Mouse (Mus musculus) kidney, embryonic 14.5 days (tissue): Measurements from ENCODE around the gene Scrn3. TPM values are rescaled to one million over a fixed set of nuclear protein-coding genes. Genes with fewer than 3 reads are reported as not detected.
A peak's percentile ranks its signal among the peaks of the same experiment; 100 is the strongest.

Source experiments
- ATAC-seq: fragments of 200-750 bp; cut with Nextera tagmentation; 2 replicates; pipeline ENCODE4 v1.8.0; 2017; ENCODE audit warnings: moderate number of reproducible peaks, mild to moderate bottlenecking, moderate TSS enrichment, moderate library complexity; ENCODE audit not compliant: low FRiP score, low TSS enrichment
- H3K27ac ChIP-seq: fragments of 300-500 bp; sonication (generic); 2 replicates; pipeline ENCODE4 v1.5.1; 2014; ENCODE audit warnings: low read depth, mild to moderate bottlenecking, low read length, moderate library complexity, mixed read lengths
- H3K27me3 ChIP-seq: fragments of 300-500 bp; sonication (generic); 2 replicates; pipeline ENCODE4 v1.6.1; 2014; ENCODE audit warnings: mild to moderate bottlenecking, low read length; ENCODE audit not compliant: control insufficient read depth, insufficient read depth
- H3K36me3 ChIP-seq: fragments of 300-500 bp; sonication (generic); 2 replicates; pipeline ENCODE4 v1.6.1; 2014; ENCODE audit warnings: low read length, mixed read lengths; ENCODE audit not compliant: control insufficient read depth, insufficient read depth
- H3K4me1 ChIP-seq: fragments of 300-500 bp; sonication (generic); 2 replicates; pipeline ENCODE4 v1.6.1; 2014; ENCODE audit warnings: low read length, mixed read lengths; ENCODE audit not compliant: control insufficient read depth, insufficient read depth
- H3K4me2 ChIP-seq: fragments of 300-500 bp; sonication (generic); replicated peaks from 2 replicates; pipeline ENCODE4 v1.6.1; 2014; ENCODE audit warnings: low read depth, mild to moderate bottlenecking, low read length
- H3K4me3 ChIP-seq: fragments of 300-500 bp; sonication (generic); 2 replicates; pipeline ENCODE4 v1.5.1; 2014; ENCODE audit warnings: mild to moderate bottlenecking, low read length
- H3K9ac ChIP-seq: fragments of 300-500 bp; sonication (generic); 2 replicates; pipeline ENCODE4 v1.6.1; 2014; ENCODE audit warnings: low read depth, mild to moderate bottlenecking, low read length, moderate library complexity
- H3K9me3 ChIP-seq: fragments of 300-500 bp; sonication (generic); 2 replicates; pipeline ENCODE4 v1.6.1; 2016; ENCODE audit warnings: low read length; ENCODE audit not compliant: control insufficient read depth
- WGBS: fragments of 180-500 bp; shearing (Covaris S2); extraction: QIAGEN DNeasy Blood & Tissue Kit; methylation state at CpG from one replicate; pipeline ENCODE4 v1.1.7; 2014; 5-methylcytosine and 5-hydroxymethylcytosine counted together
- polyA plus RNA-seq: library from polyadenylated mRNA; unstranded; fragments of >200 nt; fragmentation: Nextera tagmentation; extraction: Ambion mirVana; gene quantifications from 2 replicates; pipeline ENCODE4 v1.2.1, GENCODE M21; 2014

The Scrn3 gene
- 9.8 and 14.5 TPM in 2 replicates for polyA plus RNA-seq

DNA sequence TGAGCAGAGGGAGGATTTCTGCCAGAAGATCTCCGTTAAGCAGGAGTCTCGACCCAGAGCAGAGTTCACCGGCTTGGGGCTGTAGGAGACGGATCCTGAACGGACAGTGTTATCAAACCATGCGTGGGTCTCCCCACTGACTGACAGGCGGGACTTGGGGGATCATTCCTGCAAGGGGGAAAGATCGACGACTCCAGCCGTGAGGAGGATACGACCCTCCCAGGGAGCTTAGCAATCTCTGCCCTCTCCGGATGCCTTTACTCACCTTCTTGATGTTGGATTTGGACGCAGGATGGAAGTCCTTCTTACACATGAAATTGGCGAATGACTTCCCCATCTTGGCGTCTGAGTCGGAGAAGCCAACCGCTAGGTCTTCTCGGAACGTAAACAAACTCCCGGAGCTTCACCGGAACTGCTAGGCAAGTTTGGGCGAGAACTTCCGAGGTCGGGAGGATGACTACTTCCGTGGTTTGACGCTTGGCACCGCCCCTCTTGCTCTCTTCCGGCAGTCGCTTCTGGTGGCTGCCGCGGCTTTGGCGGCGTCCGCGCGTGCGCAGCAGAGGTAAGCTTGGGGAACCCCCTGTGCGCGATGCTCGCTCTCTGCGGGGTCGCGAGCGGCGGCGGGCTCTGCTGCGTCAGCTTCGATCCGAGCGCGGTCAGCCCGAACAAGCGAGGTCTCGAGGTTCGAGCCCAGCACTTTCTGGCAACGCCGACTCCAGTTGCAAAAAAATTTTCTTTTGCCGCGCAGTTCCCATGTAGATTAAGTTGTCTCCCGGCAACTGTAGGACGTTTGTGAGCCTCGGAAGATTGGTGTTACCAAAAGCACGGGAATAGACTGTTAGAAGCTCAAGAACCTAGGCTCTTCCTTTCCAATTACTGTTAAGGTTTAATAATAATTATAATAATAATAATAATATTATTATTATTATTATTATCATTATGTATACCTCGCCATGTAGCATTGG, at the start of gene Scrn3, which contains the start of gene Cir1:
Gene Scrn3 (plus strand): TSS at position 450 of the 965 bp plus-strand sequence.
Gene Cir1 (minus strand): TSS at position 550 of the 965 bp plus-strand sequence.
- ATAC-seq = peak; percentile 96
- peaks cover 21% of the 10 kb centered on the region for H3K36me3 ChIP-seq
- no peaks in the 10 kb centered on the region for H3K9me3 ChIP-seq
- H3K9ac ChIP-seq = peak within 1 kb of the TSS; percentile 72
- peaks cover 6% of the 10 kb centered on the region; the same call in 1 of the 2 replicates for H3K4me1 ChIP-seq
- peak within 1 kb of the TSS; percentile 76 for H3K4me2 ChIP-seq
- under 1% methylated on average over 64 of the region's 64 CpGs for WGBS
- H3K4me3 ChIP-seq = peak within 1 kb of the TSS; percentile 75
- peak within 1 kb of the TSS; percentile 80; the same call in 1 of the 2 replicates for H3K27ac ChIP-seq
- H3K27me3 ChIP-seq = no peaks in the 10 kb centered on the region

DNA sequence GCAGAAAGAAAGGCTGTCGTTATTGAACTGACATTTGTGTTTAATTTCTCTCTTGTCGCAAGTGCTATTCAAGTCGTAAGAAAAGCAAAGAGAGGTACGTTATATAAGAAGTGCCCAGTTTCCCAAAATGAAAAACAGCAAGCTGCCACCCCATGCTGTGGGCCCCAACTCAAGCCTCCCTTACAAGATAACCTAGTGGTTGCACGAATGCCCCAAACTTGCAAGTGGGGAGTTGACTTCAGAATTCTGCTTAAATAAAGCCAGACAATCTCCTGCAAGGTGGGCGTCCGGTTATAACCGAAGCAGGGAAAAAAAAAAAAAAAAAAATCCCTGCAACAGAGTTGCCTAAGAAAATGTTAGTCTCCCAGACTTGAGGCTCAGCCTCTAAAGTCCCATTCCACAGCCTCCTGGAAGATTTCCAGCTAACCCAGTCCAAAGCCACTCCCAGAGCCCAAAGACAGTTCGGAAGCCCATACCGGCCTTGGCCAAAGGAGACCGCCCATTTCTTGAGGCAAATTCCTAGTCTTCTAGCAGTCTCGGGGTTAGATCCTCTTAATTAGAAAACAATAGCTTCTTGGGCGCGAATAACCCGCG, 49.1 kb upstream of the Scrn3 start:
- no peak for ATAC-seq
- Histone ChIP-seq H3K36me3 (no peaks in the 10 kb centered on the region), H3K9ac (peak overlapping the region; percentile 4; the same call in 1 of the 2 replicates), H3K9me3 (no peaks in the 10 kb centered on the region; the same call in 1 of the 2 replicates), H3K4me3 (peak overlapping the region; percentile 48), H3K4me2 (peak overlapping the region; percentile 82), H3K27me3 (peaks cover 61% of the 10 kb centered on the region), H3K4me1 (peaks cover 5% of the 10 kb centered on the region; the same call in 1 of the 2 replicates), H3K27ac (no peak overlapping the region)
- 6% methylated on average over 16 of the region's 16 CpGs for WGBS

DNA sequence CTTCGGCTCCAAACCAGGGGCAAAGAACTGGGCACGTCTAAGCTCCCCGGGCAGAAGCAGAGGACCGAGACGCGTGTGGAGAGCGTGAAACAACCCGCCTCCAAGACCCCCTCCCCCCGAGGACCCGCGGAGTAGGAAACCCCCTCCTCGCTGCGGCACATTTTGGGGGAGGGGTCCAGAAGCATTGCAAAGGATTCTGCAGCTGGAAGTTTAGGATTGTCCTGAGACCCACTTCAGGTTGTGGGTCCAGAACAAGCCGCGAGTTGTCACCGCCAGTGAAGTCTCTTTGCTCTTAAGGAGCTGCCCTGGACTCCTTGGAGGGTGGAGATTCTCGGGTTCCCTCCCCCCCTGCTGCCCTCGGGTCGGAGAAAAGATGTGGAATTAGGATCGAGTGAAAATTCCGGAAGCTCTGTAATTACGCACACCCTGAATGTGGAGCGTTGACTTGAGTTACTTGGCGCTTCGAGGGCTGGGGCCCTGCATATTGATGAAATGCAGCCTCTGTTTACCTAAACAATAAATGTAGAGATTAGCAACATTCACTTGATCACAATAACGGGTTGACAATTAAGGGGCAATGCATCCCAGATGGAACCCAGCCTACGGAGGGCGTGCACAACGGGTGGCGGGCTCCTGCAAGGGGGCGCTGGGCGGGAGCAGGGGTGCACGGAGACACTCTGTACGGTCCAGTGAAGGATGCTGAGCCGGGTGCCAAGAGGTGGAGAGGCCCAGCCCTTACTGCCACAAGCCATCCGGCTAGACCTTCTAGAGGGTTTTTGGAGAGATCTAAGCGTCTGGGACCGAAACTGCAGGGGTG, 48.4 kb upstream of the Scrn3 start:
- peak overlapping the region; percentile 4; the same call in 1 of the 2 replicates for H3K9ac ChIP-seq
- H3K4me2 ChIP-seq = peak overlapping the region; percentile 82
- peak overlapping the region; percentile 48 for H3K4me3 ChIP-seq
- under 1% methylated on average over 38 of the region's 38 CpGs for WGBS
- no peaks in the 10 kb centered on the region; the same call in 1 of the 2 replicates for H3K9me3 ChIP-seq
- ATAC-seq = peak; percentile 50; the same call in 1 of the 2 replicates
- H3K4me1 ChIP-seq = peaks cover 5% of the 10 kb centered on the region; the same call in 1 of the 2 replicates
- no peak overlapping the region for H3K27ac ChIP-seq
- H3K36me3 ChIP-seq = no peaks in the 10 kb centered on the region
- peaks cover 67% of the 10 kb centered on the region for H3K27me3 ChIP-seq

DNA sequence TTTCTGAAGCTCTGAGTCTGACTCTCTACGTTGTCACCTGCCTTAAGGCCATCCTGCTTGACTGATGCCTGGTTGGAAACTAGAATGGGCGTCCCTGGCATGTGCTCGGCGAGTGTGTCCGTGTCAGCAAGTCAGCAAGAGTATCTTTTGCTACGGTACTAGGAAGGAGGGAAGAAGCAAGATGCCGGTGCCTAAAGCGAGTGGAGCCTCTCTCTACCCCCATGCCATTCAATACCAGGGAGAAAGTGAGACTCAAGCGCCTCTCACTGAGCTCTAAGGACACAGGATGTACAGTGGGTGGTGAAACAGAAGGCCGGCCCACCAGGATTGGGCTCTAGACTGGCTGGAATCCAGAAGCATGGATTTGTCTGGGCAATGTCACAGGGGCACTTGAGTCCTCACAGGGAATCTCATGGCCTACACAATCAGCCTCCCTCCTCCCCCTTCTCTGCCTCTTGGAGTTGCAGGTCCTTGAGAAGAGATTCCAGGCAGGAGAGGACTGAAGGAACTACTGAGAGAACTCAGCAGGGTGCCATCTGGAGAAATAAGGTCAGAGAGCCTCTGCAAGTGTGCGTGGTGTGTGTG, 47.7 kb upstream of the Scrn3 start:
- WGBS = 4% methylated on average over 11 of the region's 11 CpGs
- Histone ChIP-seq H3K4me2 (peak overlapping the region; percentile 82), H3K9ac (no peak overlapping the region), H3K4me1 (peaks cover 5% of the 10 kb centered on the region; the same call in 1 of the 2 replicates), H3K36me3 (no peaks in the 10 kb centered on the region), H3K9me3 (no peaks in the 10 kb centered on the region; the same call in 1 of the 2 replicates), H3K27me3 (peaks cover 69% of the 10 kb centered on the region), H3K27ac (no peak overlapping the region), H3K4me3 (peak overlapping the region; percentile 48)
- ATAC-seq = no peak

DNA sequence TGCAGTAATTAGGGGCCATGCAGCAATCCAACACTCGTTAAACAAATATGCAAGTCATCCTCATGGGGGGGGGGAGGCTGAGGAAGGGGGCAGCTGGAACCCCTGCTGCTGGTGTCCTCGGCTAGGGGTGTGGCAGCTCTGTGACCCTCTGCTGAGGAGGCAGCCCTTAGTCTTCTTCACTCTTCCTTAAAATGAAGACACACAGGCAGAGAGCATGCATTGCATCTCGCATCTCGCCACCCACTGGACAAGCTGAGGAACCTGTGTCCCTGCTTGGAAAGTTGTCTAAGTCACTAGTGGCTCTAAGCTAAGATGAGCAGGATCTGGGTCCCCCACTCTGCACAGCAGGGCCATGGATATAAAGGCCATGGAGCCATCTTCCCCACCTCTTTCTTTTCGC, 46.4 kb upstream of the Scrn3 start:
- peaks cover 81% of the 10 kb centered on the region for H3K27me3 ChIP-seq
- H3K27ac ChIP-seq = no peak overlapping the region
- no peak for ATAC-seq
- WGBS = 3% methylated on average over 5 of the region's 5 CpGs
- no peaks in the 10 kb centered on the region; the same call in 1 of the 2 replicates for H3K9me3 ChIP-seq
- no peaks in the 10 kb centered on the region for H3K36me3 ChIP-seq
- H3K4me1 ChIP-seq = peaks cover 11% of the 10 kb centered on the region
- H3K9ac ChIP-seq = no peak overlapping the region
- H3K4me3 ChIP-seq = no peak overlapping the region
- H3K4me2 ChIP-seq = no peak overlapping the region

DNA sequence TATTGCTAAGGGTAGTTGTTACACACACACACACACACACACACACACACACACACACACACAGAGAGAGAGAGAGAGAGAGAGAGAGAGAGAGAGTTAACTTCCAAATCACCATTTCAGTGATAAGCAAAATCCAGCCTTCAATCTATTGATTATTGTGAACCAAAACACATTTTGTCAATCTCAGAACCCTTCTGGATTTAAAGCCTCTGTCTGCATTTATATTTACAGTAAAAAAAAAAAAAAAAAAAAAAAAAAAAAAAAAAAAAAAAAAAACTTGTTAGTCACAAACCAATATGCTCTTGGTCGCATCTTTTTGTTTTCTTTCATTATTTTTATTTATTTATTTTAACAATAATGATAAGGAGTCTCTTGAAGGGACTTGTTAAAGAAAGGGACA, 45.8 kb upstream of the Scrn3 start:
- ATAC-seq = no peak
- Histone ChIP-seq H3K36me3 (no peaks in the 10 kb centered on the region), H3K27ac (no peak overlapping the region), H3K9ac (no peak overlapping the region), H3K9me3 (no peaks in the 10 kb centered on the region), H3K27me3 (peaks cover 86% of the 10 kb centered on the region), H3K4me2 (no peak overlapping the region), H3K4me1 (peaks cover 15% of the 10 kb centered on the region), H3K4me3 (no peak overlapping the region)
- 58% methylated on average over 1 of the region's 1 CpGs for WGBS

DNA sequence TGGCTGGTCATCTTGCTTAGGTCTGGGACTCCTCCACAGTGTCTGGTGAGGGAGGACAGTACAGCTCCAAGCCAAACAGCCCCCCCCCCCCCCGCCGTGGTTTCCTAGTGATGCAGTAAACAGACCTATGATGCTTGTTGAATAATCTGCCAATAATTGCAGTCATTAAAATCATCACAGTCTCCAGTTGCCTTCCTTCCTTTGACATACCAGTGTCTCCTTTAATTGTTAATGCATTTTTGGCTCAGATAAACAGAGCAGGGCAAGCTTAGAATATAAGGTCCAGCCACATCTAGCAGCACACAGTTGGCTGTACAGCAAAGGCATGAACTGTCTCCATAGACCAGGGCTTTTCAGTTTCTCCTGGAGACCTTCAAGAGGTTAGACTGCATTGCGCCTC, 45.2 kb upstream of the Scrn3 start:
- ATAC-seq = no peak
- no peaks in the 10 kb centered on the region for H3K36me3 ChIP-seq
- WGBS = 13% methylated on average over 3 of the region's 3 CpGs
- no peaks in the 10 kb centered on the region for H3K9me3 ChIP-seq
- H3K4me3 ChIP-seq = no peak overlapping the region
- H3K27ac ChIP-seq = no peak overlapping the region
- no peak overlapping the region for H3K9ac ChIP-seq
- peaks cover 85% of the 10 kb centered on the region for H3K27me3 ChIP-seq
- H3K4me2 ChIP-seq = no peak overlapping the region
- peaks cover 18% of the 10 kb centered on the region for H3K4me1 ChIP-seq

DNA sequence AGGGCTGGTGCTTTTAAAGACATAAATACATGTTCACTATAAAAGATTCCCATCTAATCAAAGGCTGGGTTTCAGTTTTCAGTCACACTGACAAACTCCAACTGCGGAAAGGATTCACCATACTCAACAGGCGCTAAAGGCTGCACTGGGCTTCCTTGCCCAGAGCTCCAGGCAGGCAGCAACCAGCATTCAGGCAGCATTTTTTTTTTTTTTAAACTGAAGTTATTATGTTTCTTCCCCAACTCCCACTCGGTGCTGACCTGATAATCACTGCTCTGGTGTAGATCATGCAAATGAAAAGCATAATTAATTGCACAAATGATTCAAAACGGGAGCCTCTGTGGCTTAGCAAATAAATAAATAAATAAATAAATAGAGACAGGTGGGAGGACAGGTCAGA, 44.6 kb upstream of the Scrn3 start:
- H3K4me2 ChIP-seq = no peak overlapping the region
- no peaks in the 10 kb centered on the region for H3K9me3 ChIP-seq
- H3K36me3 ChIP-seq = no peaks in the 10 kb centered on the region
- H3K9ac ChIP-seq = no peak overlapping the region
- WGBS = 3% methylated on average over 4 of the region's 4 CpGs
- H3K4me3 ChIP-seq = no peak overlapping the region
- ATAC-seq = no peak
- H3K27ac ChIP-seq = no peak overlapping the region
- H3K27me3 ChIP-seq = peaks cover 86% of the 10 kb centered on the region
- H3K4me1 ChIP-seq = peaks cover 22% of the 10 kb centered on the region
